Mouse (Mus musculus) forebrain, embryonic 13.5 days (tissue): ENCODE measurements at regions not wholly inside any gene's neighbourhood (a gene's known extent, or its start where the extent isn't known, plus 50 kb on each side); places are given as distances from the start of the nearest gene placed in this dataset.
A peak's percentile ranks its signal among the peaks of the same experiment; 100 is the strongest.

Experiments used
- ATAC-seq: fragments of 200-750 bp; cut with Nextera tagmentation; 2 replicates; pipeline ENCODE4 v1.8.0; 2017
- H3K27ac ChIP-seq: fragments of 300-500 bp; sonication (generic); 2 replicates; pipeline ENCODE4 v1.5.1; 2015; ENCODE audit warnings: inconsistent platforms, mild to moderate bottlenecking, moderate library complexity
- H3K27me3 ChIP-seq: fragments of 300-500 bp; sonication (generic); 2 replicates; pipeline ENCODE4 v1.6.1; 2015; ENCODE audit warnings: mild to moderate bottlenecking, inconsistent platforms
- H3K36me3 ChIP-seq: fragments of 300-500 bp; sonication (generic); 2 replicates; pipeline ENCODE4 v1.6.1; 2015; ENCODE audit warnings: mild to moderate bottlenecking, inconsistent platforms; ENCODE audit not compliant: poor library complexity, severe bottlenecking
- H3K4me1 ChIP-seq: fragments of 300-500 bp; sonication (generic); 2 replicates; pipeline ENCODE4 v1.6.1; 2015; ENCODE audit warnings: inconsistent platforms
- H3K4me2 ChIP-seq: fragments of 300-500 bp; sonication (generic); 2 replicates; pipeline ENCODE4 v1.6.1; 2015; ENCODE audit warnings: inconsistent platforms, mild to moderate bottlenecking, moderate library complexity
- H3K4me3 ChIP-seq: fragments of 300-500 bp; sonication (generic); 2 replicates; pipeline ENCODE4 v1.5.1; 2015; ENCODE audit warnings: mild to moderate bottlenecking, inconsistent platforms
- H3K9ac ChIP-seq: fragments of 300-500 bp; sonication (generic); 2 replicates; pipeline ENCODE4 v1.6.1; 2015; ENCODE audit warnings: mild to moderate bottlenecking, inconsistent platforms
- H3K9me3 ChIP-seq: fragments of 300-500 bp; sonication (generic); replicated peaks from 2 replicates; pipeline ENCODE4 v1.6.1; 2016; ENCODE audit warnings: inconsistent platforms
- WGBS: fragments of 180-500 bp; shearing (Covaris S2); methylation state at CpG from one replicate; pipeline ENCODE4 v1.1.7; 2015; 5-methylcytosine and 5-hydroxymethylcytosine counted together

DNA sequence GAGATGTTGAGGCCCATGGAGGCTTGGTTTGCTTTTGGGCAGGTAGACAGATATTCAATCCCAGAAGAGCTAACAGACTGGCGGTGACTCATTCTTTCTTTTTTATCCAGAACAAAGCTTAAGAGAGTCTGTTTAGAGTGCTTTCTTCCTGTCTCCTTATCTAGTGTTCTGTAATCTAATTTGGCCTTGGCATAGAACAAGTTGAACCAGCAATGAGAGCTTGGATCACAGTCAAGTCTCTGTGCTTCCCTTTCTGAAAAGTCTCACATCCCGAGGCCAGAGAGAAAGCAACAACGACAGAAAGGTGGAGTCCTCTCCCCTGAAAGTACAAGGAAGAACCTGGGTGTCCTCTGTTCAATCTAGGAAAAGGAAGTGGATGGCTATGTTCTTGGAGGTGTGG lies 401.2 kb upstream of the Etaa1 start:
- H3K4me1 ChIP-seq: no peaks in the 10 kb centered on the region
- no peaks in the 10 kb centered on the region for H3K27me3 ChIP-seq
- H3K9ac ChIP-seq: no peak overlapping the region
- no peaks in the 10 kb centered on the region for H3K36me3 ChIP-seq
- H3K9me3 ChIP-seq: no peaks in the 10 kb centered on the region
- no peak overlapping the region for H3K4me2 ChIP-seq
- no peak overlapping the region for H3K27ac ChIP-seq
- H3K4me3 ChIP-seq: no peak overlapping the region
- no peak for ATAC-seq
- WGBS: 68% methylated on average over 3 of the region's 3 CpGs

DNA sequence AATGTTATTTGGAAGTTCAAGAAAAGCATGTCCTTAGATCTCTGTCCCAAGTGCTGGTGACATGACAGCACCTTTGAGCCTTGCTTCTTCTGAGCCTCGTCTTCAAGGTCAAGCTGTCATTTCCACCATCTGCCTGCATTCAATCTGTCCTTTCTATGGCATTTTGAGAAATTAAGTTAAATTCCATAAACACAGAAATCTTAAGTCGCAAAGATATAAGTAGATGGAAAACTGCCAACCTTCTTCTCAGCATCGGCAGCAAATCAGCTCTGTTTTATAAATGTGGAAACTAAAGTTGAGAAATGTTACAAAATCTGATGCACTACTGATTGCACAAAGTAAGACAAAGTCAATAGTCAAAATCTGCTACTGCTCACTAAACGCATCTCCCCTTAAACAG lies 400.5 kb upstream of the Etaa1 start:
- ATAC-seq: no peak
- H3K4me1 ChIP-seq: no peaks in the 10 kb centered on the region
- no peaks in the 10 kb centered on the region for H3K36me3 ChIP-seq
- H3K9ac ChIP-seq: no peak overlapping the region
- H3K4me3 ChIP-seq: no peak overlapping the region
- 84% methylated on average over 4 of the region's 4 CpGs for WGBS
- H3K4me2 ChIP-seq: no peak overlapping the region
- H3K27ac ChIP-seq: no peak overlapping the region
- no peaks in the 10 kb centered on the region for H3K9me3 ChIP-seq
- H3K27me3 ChIP-seq: no peaks in the 10 kb centered on the region

DNA sequence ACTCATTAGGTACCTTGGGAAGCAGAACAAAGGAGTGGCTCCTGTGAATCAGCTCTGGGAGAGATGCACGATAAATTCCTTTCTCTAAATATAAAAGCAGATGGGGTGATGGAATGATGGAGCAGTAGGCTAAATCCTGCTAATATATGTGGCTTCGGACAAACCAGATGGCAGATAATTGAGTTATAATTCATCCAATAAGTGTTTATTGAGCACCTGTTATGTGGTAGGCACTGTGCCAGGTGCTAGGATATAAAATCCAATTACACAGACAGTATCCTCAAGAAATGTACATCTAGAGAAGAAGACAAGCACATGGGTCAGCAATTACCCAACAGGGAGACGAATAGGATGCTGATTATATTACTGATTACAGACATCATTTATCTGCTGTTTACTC lies 394.2 kb upstream of the Etaa1 start:
- H3K27ac ChIP-seq: no peak overlapping the region
- H3K9me3 ChIP-seq: no peaks in the 10 kb centered on the region
- no peak for ATAC-seq
- no peaks in the 10 kb centered on the region for H3K4me1 ChIP-seq
- no peak overlapping the region for H3K4me2 ChIP-seq
- H3K9ac ChIP-seq: no peak overlapping the region
- H3K27me3 ChIP-seq: no peaks in the 10 kb centered on the region
- H3K4me3 ChIP-seq: no peak overlapping the region
- no peaks in the 10 kb centered on the region for H3K36me3 ChIP-seq
- 72% methylated on average over 3 of the region's 3 CpGs for WGBS

DNA sequence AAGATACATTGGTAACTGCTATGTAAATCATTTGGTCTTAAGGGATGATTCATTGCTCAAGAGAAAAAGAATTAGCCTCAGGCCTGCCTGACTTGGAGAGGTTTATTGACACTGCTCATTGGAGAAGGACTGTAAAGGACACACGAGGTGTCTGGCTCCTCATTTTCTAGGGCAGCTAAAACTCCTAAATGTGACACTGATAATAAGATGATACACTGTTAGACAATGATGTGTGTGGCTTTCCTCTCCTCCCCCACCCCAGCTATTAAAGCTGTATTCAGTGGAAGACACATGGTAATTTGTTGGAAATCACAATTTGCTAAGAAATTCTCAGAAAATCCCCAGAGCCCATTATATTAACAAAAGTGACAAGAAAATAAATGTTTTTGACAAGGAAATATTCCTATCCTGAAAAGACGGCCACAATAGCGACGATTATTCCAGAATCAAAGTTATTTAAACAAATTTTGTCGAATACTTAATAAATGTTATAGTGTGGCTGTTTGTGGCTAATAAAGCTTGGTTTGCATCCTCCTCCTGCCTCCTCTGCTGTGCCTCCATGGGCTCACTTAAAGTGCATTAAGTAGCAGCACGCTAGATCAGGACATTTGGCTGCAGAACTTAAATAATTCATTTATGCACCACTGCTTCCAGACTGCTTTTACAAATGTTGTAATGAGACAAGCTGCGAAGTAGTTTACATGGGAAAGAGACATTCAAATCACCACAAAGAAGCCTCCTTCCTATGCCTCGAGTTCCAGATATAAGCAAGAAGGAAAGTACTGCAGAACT lies 360.0 kb upstream of the Etaa1 start:
- no peak overlapping the region for H3K4me3 ChIP-seq
- no peaks in the 10 kb centered on the region for H3K27me3 ChIP-seq
- H3K36me3 ChIP-seq: no peaks in the 10 kb centered on the region
- H3K9me3 ChIP-seq: no peaks in the 10 kb centered on the region
- no peak overlapping the region for H3K27ac ChIP-seq
- ATAC-seq: peak; percentile 78
- no peak overlapping the region for H3K9ac ChIP-seq
- WGBS: 59% methylated on average over 8 of the region's 8 CpGs
- no peak overlapping the region for H3K4me2 ChIP-seq
- no peaks in the 10 kb centered on the region for H3K4me1 ChIP-seq

DNA sequence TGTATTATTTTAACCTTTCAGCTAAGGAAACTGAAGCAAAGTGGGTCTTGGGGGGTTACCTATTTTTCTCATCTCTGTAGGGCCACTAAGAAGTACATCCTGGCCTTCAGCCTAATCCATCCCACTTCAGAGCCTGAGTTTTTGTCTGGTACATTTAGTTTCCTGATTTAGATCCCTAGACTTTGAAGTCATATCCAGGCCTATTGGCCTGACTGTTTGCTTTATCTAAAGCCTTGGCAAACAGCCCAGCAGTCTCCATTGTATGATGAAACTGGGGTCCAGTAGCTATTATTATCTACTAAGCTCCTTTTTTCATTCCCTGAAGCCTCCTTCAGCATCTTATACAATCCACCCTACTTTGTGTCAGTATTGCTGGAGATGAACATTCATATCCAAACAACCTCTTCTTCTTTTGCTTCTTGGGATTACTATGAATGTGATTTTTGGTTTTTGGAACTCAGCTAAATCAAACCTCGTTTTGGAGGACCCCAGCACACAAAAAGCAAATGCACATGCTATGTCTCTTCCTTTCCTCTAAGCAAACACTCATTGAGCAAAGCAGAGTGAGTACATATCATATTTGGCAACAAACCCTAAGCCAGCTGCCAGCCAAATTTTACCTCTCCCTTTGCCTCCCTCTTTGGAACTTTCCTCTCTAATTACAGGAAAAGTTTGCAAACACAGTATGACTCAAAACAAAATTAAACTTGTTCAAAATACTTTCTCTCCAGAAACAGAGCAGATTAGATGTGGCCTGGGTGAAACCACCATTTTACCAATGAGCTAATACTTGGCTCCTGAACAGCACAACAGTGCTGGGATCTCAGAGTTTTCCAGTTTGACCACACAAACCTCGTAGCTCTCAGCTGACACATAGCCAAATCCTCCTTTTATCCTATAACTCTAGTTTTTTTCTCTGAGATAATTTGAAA lies 342.8 kb upstream of the Etaa1 start:
- H3K36me3 ChIP-seq: no peaks in the 10 kb centered on the region
- no peak; the same call in 1 of the 2 replicates for ATAC-seq

DNA sequence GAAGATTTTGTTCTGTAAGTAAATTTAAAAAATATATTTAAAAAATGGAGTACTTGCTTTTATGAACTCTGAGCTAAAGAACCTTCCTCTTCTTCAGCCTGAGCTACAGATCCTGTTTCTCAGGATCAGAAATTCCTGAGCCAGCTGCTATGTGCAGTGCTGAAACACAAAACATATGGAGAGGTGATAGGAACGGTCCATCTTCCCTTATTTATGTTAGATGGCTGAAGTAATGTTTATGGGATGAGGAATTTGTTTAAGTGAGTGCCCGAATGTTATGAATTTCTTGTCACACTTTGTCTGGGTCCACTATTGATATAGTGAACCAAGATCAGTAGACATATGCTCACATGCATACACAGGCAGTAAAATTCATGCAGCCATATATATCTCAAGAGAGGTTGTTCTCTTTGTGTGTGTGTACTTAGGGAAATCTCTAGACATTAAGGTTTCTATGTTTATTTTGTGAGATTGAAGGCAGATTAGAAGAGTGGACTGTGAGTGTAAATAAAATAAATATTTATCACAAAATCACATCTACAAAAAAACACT lies 325.0 kb upstream of the Etaa1 start:
- Histone ChIP-seq H3K4me2 (no peak overlapping the region), H3K4me3 (no peak overlapping the region), H3K9ac (no peak overlapping the region), H3K27me3 (no peaks in the 10 kb centered on the region), H3K9me3 (no peaks in the 10 kb centered on the region), H3K27ac (no peak overlapping the region), H3K4me1 (no peaks in the 10 kb centered on the region), H3K36me3 (no peaks in the 10 kb centered on the region)
- WGBS: 85% methylated on average over 2 of the region's 2 CpGs
- no peak for ATAC-seq

More for the DNA sequence above, 342.8 kb upstream of the Etaa1 start:
- H3K9ac ChIP-seq: no peak overlapping the region
- H3K4me1 ChIP-seq: 0 out of 2 replicates have a peak, but pooled peaks cover 8% of the 10 kb centered on the region
- no peak overlapping the region for H3K4me2 ChIP-seq
- no peak overlapping the region for H3K4me3 ChIP-seq
- no peaks in the 10 kb centered on the region for H3K9me3 ChIP-seq
- 31% methylated on average over 2 of the region's 2 CpGs for WGBS
- H3K27me3 ChIP-seq: no peaks in the 10 kb centered on the region
- H3K27ac ChIP-seq: no peak overlapping the region; the same call in 1 of the 2 replicates

DNA sequence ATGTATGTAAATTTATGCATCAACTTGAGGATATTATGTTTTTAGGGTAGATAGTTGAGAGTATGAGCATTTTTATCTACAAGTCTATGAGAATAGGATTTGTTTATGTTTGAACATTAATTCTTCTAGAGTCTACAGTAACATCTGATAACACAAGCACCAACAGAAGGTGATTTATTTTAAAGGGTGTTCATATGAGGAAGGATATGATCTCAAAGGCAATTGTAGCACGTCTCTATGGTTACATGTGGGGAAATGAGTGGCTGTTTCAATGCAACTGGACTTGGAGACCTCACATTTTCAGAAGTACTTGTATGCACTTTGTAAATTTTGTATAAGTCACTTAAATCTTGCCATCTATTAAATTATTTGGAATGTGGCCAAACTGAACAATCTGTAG lies 318.7 kb upstream of the Etaa1 start:
- Histone ChIP-seq H3K4me2 (no peak overlapping the region), H3K27me3 (no peaks in the 10 kb centered on the region), H3K9me3 (no peaks in the 10 kb centered on the region), H3K4me3 (no peak overlapping the region), H3K36me3 (no peaks in the 10 kb centered on the region), H3K27ac (no peak overlapping the region), H3K9ac (no peak overlapping the region), H3K4me1 (no peaks in the 10 kb centered on the region)
- WGBS: 88% methylated on average over 1 of the region's 1 CpGs
- ATAC-seq: no peak

DNA sequence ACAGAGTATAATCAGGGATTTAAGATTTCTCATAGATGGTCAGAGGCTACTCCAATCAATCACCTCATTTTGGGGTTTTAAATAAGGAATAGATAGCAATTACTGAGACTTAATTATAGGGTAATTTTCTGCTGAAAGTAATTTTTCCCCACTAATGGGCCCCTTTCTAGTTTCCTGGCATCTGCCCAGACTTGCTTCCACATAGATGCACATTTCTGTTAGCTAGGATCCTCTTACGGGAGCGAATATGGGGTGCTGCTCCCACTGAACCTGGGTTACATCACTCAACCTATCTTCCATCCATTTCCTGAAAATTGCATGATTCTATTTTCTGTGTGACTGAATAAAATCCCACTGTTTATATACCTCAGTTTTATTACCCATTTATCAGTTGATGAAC lies 312.5 kb upstream of the Etaa1 start:
- Histone ChIP-seq H3K9me3 (no peaks in the 10 kb centered on the region), H3K27ac (no peak overlapping the region), H3K4me2 (no peak overlapping the region), H3K4me3 (no peak overlapping the region), H3K9ac (no peak overlapping the region), H3K36me3 (no peaks in the 10 kb centered on the region), H3K4me1 (no peaks in the 10 kb centered on the region), H3K27me3 (0 out of 2 replicates have a peak, but pooled peaks cover 3% of the 10 kb centered on the region)
- peak; percentile 51; the same call in 1 of the 2 replicates for ATAC-seq
- WGBS: 58% methylated on average over 2 of the region's 2 CpGs

DNA sequence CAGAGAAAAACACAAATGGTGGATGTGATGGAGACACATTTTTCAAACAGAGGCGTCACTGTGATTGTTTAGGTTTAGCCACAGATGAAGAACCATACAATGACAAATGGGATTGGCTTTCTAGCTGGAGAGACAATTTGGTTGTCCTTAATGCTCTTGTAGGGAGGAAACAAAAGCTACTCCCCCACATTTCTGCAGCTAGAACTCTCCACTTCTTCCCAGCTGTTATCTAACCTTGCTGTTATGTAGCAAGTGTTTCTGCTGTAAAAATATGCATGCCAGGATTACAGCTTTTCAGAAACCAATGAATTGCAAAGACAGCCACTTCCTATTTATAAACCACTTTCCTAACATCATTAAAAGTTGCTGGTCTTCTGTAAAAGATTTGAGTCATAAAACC lies 309.2 kb upstream of the Etaa1 start:
- Histone ChIP-seq H3K36me3 (no peaks in the 10 kb centered on the region), H3K4me3 (no peak overlapping the region), H3K4me1 (peaks cover 4% of the 10 kb centered on the region; the same call in 1 of the 2 replicates), H3K9ac (no peak overlapping the region), H3K27ac (no peak overlapping the region), H3K9me3 (no peaks in the 10 kb centered on the region), H3K27me3 (0 out of 2 replicates have a peak, but pooled peaks cover 3% of the 10 kb centered on the region), H3K4me2 (no peak overlapping the region)
- no peak for ATAC-seq
- WGBS: 76% methylated on average over 1 of the region's 1 CpGs

DNA sequence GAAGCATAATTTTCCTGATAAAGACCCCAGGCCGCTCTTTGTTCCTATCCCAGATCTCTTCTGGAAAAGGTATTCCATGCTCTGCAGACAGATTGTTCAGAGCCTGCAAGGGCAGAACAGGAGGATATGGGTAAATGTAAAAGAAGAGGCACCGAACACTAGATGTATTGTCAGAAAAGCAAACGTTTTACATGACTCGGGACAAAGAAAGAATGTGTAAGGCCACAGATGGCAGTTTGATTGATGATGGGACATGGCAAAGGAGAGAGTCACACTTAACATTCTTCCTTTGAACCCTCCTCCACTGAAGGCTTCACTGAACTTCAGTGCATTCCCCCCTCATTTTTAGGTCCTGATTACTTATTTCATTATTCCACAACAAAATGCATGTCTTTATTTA lies 295.6 kb upstream of the Etaa1 start:
- no peak overlapping the region for H3K27ac ChIP-seq
- H3K4me2 ChIP-seq: no peak overlapping the region
- H3K36me3 ChIP-seq: no peaks in the 10 kb centered on the region
- H3K27me3 ChIP-seq: no peaks in the 10 kb centered on the region
- whole genome bisulfite sequencing: 66% methylated on average over 4 of the region's 4 CpGs
- no peak overlapping the region for H3K4me3 ChIP-seq
- no peaks in the 10 kb centered on the region for H3K9me3 ChIP-seq
- no peak for ATAC-seq
- no peaks in the 10 kb centered on the region for H3K4me1 ChIP-seq
- H3K9ac ChIP-seq: no peak overlapping the region

DNA sequence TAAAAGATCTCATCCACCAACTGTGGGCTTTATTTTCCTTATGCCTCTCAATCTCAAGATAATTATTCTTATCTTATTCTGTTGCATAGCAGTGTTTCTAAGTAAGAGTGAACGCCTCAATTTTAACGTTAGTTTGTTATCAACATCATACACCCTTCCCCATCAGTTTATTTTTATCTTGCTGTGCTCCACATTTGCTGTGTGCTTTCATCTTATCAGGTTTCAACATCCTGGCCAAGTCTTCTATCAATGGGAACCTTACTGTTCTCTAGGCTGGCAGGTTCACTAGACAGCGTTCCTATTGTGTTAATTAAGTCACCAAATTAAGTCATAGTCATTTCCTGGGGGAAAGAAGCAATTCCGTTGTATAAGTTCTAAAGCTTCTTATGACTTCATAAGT lies 263.1 kb upstream of the Etaa1 start:
- WGBS: 85% methylated on average over 4 of the region's 4 CpGs
- Histone ChIP-seq H3K27ac (no peak overlapping the region), H3K4me3 (no peak overlapping the region), H3K4me2 (no peak overlapping the region), H3K36me3 (no peaks in the 10 kb centered on the region), H3K4me1 (no peaks in the 10 kb centered on the region), H3K9ac (no peak overlapping the region), H3K9me3 (no peaks in the 10 kb centered on the region), H3K27me3 (no peaks in the 10 kb centered on the region)
- ATAC-seq: no peak

DNA sequence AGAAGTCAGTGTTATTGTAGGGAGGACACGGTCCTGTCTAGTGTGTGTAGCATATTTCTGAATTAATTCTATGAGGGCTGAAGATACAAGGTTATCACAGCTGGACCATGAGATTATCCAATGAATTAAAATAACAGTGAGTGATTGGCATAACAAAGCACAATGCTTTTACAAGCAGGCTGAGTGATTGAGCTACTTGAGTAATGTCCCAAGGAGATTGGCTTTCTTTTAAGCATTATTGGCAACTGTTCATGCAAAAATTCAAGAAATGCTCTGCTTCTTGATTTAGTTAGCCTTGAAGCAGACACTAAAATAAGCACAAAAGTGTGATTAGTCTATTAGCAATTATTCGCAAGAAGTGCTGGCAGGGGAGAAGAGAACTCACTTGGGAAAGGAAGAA lies 219.4 kb upstream of the Etaa1 start:
- H3K4me2 ChIP-seq: no peak overlapping the region
- H3K4me3 ChIP-seq: no peak overlapping the region
- WGBS: 52% methylated on average over 2 of the region's 2 CpGs
- peaks cover 13% of the 10 kb centered on the region; the same call in 1 of the 2 replicates for H3K4me1 ChIP-seq
- H3K27ac ChIP-seq: no peak overlapping the region
- no peak overlapping the region for H3K9ac ChIP-seq
- ATAC-seq: no peak
- H3K36me3 ChIP-seq: no peaks in the 10 kb centered on the region
- H3K9me3 ChIP-seq: no peaks in the 10 kb centered on the region
- peaks cover 19% of the 10 kb centered on the region for H3K27me3 ChIP-seq
